Mouse (Mus musculus): Measurements from ENCODE around the gene Slc7a4. TPM values are rescaled to one million over a fixed set of nuclear protein-coding genes. Genes with fewer than 3 reads are reported as not detected.

Gene Slc7a4
- polyA plus RNA-seq, 1 experiment from 2014 or later = 32.0 TPM

- no peak overlapping the region for H3K4me2 ChIP-seq (replicated peaks)
- no peak overlapping the region for H3K9ac ChIP-seq (replicated peaks)
- WGBS = 64% methylated on average over 3 of the region's 3 CpGs
- no peaks in the 10 kb centered on the region for H3K27me3 ChIP-seq
- no peak overlapping the region for H3K4me3 ChIP-seq
- H3K9me3 ChIP-seq = no peaks in the 10 kb centered on the region
- no peak overlapping the region for H3K27ac ChIP-seq (replicated peaks)
- no peaks in the 10 kb centered on the region for H3K36me3 ChIP-seq
- no peak for ATAC-seq (replicated peaks)
- no peaks in the 10 kb centered on the region for H3K4me1 ChIP-seq
Measured at GRCm38 (mm10) chr16:17600944-17601562, 18.0 kb upstream of the Slc7a4 start.

- no peak for ATAC-seq (replicated peaks)
Measured at GRCm38 (mm10) chr16:17590731-17591130, 7.7 kb upstream of the Slc7a4 start.

GRCm38 (mm10) chr16:17584555-17584954 is 1.5 kb upstream of the Slc7a4 start:
- no peaks in the 10 kb centered on the region for H3K27me3 ChIP-seq
- no peaks in the 10 kb centered on the region for H3K36me3 ChIP-seq
- H3K27ac ChIP-seq (replicated peaks) = no peak overlapping the region
- H3K9ac ChIP-seq (replicated peaks) = no peak overlapping the region
- H3K4me1 ChIP-seq = no peaks in the 10 kb centered on the region
- no peak overlapping the region for H3K4me3 ChIP-seq
- 84% methylated on average over 7 of the region's 7 CpGs for WGBS
- no peaks in the 10 kb centered on the region for H3K9me3 ChIP-seq
- no peak overlapping the region for H3K4me2 ChIP-seq (replicated peaks)
- no peak for ATAC-seq (replicated peaks)

More at GRCm38 (mm10) chr16:17590731-17591130, 7.7 kb upstream of the Slc7a4 start:
- Histone ChIP-seq H3K27me3 (no peaks in the 10 kb centered on the region), H3K4me1 (no peaks in the 10 kb centered on the region), H3K27ac (replicated peaks) (no peak overlapping the region), H3K4me2 (replicated peaks) (no peak overlapping the region), H3K9ac (replicated peaks) (no peak overlapping the region), H3K9me3 (no peaks in the 10 kb centered on the region), H3K36me3 (no peaks in the 10 kb centered on the region), H3K4me3 (no peak overlapping the region)
- 65% methylated on average over 2 of the region's 2 CpGs for WGBS

GRCm38 (mm10) chr16:17576825-17577215 is 6.2 kb downstream of the Slc7a4 start:
- Histone ChIP-seq H3K9me3 (no peaks in the 10 kb centered on the region), H3K4me2 (replicated peaks) (peak overlapping the region; percentile 71), H3K4me3 (peak overlapping the region; percentile 67), H3K36me3 (no peaks in the 10 kb centered on the region), H3K27me3 (peaks cover 9% of the 10 kb centered on the region; the same call in 1 of the 2 replicates), H3K4me1 (peaks cover 18% of the 10 kb centered on the region), H3K9ac (replicated peaks) (peak overlapping the region; percentile 72), H3K27ac (replicated peaks) (no peak overlapping the region)
- WGBS = 10% methylated on average over 8 of the region's 8 CpGs
- no peak for ATAC-seq (replicated peaks)

- Histone ChIP-seq H3K36me3 (no peaks in the 10 kb centered on the region), H3K4me3 (peak overlapping the region; percentile 67), H3K9ac (replicated peaks) (peak overlapping the region; percentile 72), H3K4me2 (replicated peaks) (peak overlapping the region; percentile 71), H3K27me3 (peaks cover 9% of the 10 kb centered on the region; the same call in 1 of the 2 replicates), H3K9me3 (no peaks in the 10 kb centered on the region), H3K27ac (replicated peaks) (no peak overlapping the region; the same call in 1 of the 2 replicates), H3K4me1 (peaks cover 18% of the 10 kb centered on the region)
- ATAC-seq (replicated peaks) = peak; percentile 91
- WGBS = 12% methylated on average over 45 of the region's 45 CpGs
Measured at GRCm38 (mm10) chr16:17575870-17576824, 6.9 kb downstream of the Slc7a4 start.

- Histone ChIP-seq H3K4me1 (0 out of 2 replicates have a peak, but pooled peaks cover 5% of the 10 kb centered on the region), H3K4me2 (replicated peaks) (no peak overlapping the region), H3K36me3 (no peaks in the 10 kb centered on the region), H3K9me3 (no peaks in the 10 kb centered on the region), H3K27me3 (no peaks in the 10 kb centered on the region), H3K9ac (replicated peaks) (no peak overlapping the region), H3K4me3 (no peak overlapping the region), H3K27ac (replicated peaks) (no peak overlapping the region)
- no peak for ATAC-seq (replicated peaks)
- WGBS = 21% methylated on average over 4 of the region's 4 CpGs
Measured at GRCm38 (mm10) chr16:17566186-17566585, 16.8 kb downstream of the Slc7a4 start.

GRCm38 (mm10) chr16:17564771-17565170 is 18.2 kb downstream of the Slc7a4 start:
- Histone ChIP-seq H3K4me3 (no peak overlapping the region), H3K9me3 (no peaks in the 10 kb centered on the region), H3K27ac (replicated peaks) (no peak overlapping the region), H3K36me3 (no peaks in the 10 kb centered on the region), H3K4me1 (peaks cover 10% of the 10 kb centered on the region; the same call in 1 of the 2 replicates), H3K4me2 (replicated peaks) (no peak overlapping the region), H3K9ac (replicated peaks) (no peak overlapping the region), H3K27me3 (no peaks in the 10 kb centered on the region)
- 64% methylated on average over 3 of the region's 3 CpGs for WGBS
- ATAC-seq (replicated peaks) = no peak

- H3K27ac ChIP-seq (replicated peaks) = no peak overlapping the region
- H3K27me3 ChIP-seq = no peaks in the 10 kb centered on the region; the same call in 1 of the 2 replicates
- no peak overlapping the region for H3K9ac ChIP-seq (replicated peaks)
- no peak for ATAC-seq (replicated peaks)
- H3K4me1 ChIP-seq = peaks cover 10% of the 10 kb centered on the region; the same call in 1 of the 2 replicates
- 84% methylated on average over 2 of the region's 2 CpGs for WGBS
- H3K4me2 ChIP-seq (replicated peaks) = no peak overlapping the region
- H3K9me3 ChIP-seq = no peaks in the 10 kb centered on the region
- H3K36me3 ChIP-seq = no peaks in the 10 kb centered on the region
- no peak overlapping the region for H3K4me3 ChIP-seq
Measured at GRCm38 (mm10) chr16:17564221-17564620, 18.8 kb downstream of the Slc7a4 start.

GRCm38 (mm10) chr16:17563580-17563979 is 19.4 kb downstream of the Slc7a4 start:
- Histone ChIP-seq H3K4me3 (no peak overlapping the region), H3K9me3 (no peaks in the 10 kb centered on the region), H3K4me2 (replicated peaks) (no peak overlapping the region), H3K27me3 (no peaks in the 10 kb centered on the region; the same call in 1 of the 2 replicates), H3K4me1 (peaks cover 14% of the 10 kb centered on the region), H3K36me3 (no peaks in the 10 kb centered on the region), H3K9ac (replicated peaks) (no peak overlapping the region), H3K27ac (replicated peaks) (no peak overlapping the region)
- no peak for ATAC-seq (replicated peaks)
- 9% methylated on average over 1 of the region's 1 CpGs for WGBS

GRCm38 (mm10) chr16:17561751-17562208 is 21.2 kb downstream of the Slc7a4 start, which contains the start of gene P2rx6:
P2rx6 (plus strand) TSS chr16:17561885.
- peak; percentile 44 for ATAC-seq (replicated peaks)
- Histone ChIP-seq H3K27me3 (no peaks in the 10 kb centered on the region; the same call in 1 of the 2 replicates), H3K27ac (replicated peaks) (peak within 1 kb of the TSS; percentile 6), H3K4me2 (replicated peaks) (peak within 1 kb of the TSS; percentile 33), H3K4me3 (peak within 1 kb of the TSS; percentile 14), H3K9ac (replicated peaks) (no peak within 1 kb of the TSS), H3K9me3 (no peaks in the 10 kb centered on the region), H3K4me1 (peaks cover 20% of the 10 kb centered on the region), H3K36me3 (no peaks in the 10 kb centered on the region)
- 3% methylated on average over 10 of the region's 10 CpGs for WGBS

GRCm38 (mm10) chr16:17561128-17561750 is 21.8 kb downstream of the Slc7a4 start, which contains the start of gene Lrrc74b:
Lrrc74b (minus strand) TSS chr16:17561247.
- Histone ChIP-seq H3K4me1 (peaks cover 20% of the 10 kb centered on the region), H3K4me2 (replicated peaks) (peak within 1 kb of the TSS; percentile 33), H3K27ac (replicated peaks) (peak within 1 kb of the TSS; percentile 6), H3K9me3 (no peaks in the 10 kb centered on the region), H3K4me3 (peak within 1 kb of the TSS; percentile 14), H3K9ac (replicated peaks) (no peak within 1 kb of the TSS), H3K27me3 (no peaks in the 10 kb centered on the region; the same call in 1 of the 2 replicates), H3K36me3 (no peaks in the 10 kb centered on the region)
- ATAC-seq (replicated peaks) = peak; percentile 70
- WGBS = 1% methylated on average over 22 of the region's 22 CpGs

Data from forebrain, embryonic 15.5 days (tissue).